Mouse (Mus musculus) cerebellum, adult 9-10 months (tissue): ENCODE measurements at regions not wholly inside any gene's neighbourhood (a gene's known extent, or its start where the extent isn't known, plus 50 kb on each side); places are given as distances from the start of the nearest gene placed in this dataset.

Experiments
- DNase-seq: peaks from one replicate; pipeline ENCODE4 v3.0.0; 2022

DNA sequence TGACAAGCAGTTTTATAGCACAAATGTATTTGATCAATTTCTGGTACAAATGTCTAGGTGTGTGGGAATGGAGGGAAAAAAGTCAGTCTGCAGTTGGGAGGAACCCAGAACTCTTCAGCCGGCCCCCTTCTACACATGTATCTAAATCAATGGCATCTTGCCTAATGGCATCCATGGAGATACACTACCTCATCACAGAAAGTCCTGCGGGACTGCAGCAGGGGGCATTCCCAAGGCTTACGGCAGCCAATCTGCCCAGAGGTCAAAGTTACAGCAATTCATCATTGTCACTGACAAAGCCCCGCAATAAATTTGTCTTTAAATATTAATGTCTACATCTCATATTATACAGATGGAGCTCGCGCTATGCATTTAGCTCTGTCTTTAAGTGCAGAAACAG is 135.7 kb upstream of the Arhgap5 start:
- no peak for DNase-seq

DNA sequence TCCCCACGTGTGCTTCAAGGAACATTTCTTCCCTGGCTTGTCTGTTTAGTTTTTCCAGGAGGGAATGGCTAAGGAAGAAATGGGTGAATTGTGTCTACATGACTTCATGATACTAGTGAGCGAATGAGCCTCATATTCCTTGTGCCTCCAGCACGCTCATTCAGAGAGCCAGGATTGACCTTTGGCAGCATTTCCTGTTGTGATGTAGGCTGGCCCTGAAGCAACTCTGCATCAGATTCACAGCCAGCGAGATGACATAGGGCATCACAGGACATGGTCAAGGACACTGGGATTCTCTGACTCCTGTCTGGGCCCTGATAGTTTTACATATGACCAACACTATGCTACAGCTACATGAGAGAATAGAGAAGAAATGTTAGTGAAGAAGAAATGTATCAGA is 135.3 kb upstream of the Arhgap5 start:
- DNase-seq, result no peak

- no peak for DNase-seq
Observed at GRCm38 (mm10) chr12:52370153-52370710, 133.5 kb upstream of the Arhgap5 start.

DNA sequence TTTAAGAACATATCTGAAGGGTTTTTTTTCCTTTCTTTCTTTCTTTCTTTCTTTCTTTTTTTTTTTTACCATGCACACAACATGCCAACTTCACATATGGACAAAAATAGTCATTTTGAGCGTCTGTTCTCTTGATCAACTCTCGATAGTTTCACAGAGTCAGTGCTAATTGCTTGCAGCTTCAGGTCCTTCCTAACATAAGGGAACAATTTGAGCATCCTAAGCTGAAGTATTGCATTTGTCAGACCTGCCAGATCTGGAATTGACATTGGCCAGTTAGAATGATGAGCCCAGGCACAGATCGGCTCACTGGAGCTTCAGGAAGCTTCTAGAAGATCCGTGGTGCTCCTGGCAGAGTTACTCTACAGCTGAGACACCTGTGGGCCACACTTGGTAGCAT is 128.7 kb upstream of the Arhgap5 start:
- no peak for DNase-seq

- no peak for DNase-seq
Observed at GRCm38 (mm10) chr12:52376692-52377462, 126.9 kb upstream of the Arhgap5 start.

DNA sequence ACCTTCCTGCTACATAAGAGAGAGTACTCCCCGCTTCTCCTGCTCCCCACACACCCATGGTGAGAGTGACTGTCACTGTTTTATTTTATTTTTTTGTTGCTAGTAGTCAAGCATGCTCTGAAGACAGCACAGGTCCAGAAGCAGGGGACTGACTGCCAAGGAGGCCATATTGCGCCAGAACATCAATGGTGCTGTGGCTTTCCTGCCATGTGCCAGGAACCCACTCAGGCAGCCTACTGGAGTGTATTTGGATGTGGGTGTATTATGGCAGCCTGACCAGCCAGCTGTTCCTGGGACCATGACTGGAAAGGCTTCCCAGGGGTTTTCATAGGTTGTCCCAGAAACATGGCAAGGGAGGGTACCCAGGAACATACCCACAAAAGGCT is 126.3 kb upstream of the Arhgap5 start:
- DNase-seq, result no peak

DNA sequence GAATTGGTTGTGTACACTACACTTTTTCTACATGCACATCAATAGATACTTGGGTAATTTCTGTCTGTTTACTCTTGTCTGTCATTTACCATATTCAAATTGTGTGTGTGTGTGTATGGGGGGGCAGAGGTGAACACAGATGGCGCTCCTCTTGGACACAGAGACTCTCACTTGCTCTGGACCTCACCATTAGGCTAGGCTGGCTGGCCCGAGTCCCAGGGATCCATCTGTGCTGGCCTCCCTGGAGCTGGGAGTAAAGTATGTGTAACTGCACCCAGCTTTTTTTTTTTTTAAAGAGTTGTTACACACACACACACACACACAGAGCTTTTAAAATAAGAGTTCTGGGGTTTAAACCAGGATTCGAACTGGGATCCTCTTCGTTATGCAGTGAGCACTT is 124.5 kb upstream of the Arhgap5 start:
- no peak for DNase-seq

DNA sequence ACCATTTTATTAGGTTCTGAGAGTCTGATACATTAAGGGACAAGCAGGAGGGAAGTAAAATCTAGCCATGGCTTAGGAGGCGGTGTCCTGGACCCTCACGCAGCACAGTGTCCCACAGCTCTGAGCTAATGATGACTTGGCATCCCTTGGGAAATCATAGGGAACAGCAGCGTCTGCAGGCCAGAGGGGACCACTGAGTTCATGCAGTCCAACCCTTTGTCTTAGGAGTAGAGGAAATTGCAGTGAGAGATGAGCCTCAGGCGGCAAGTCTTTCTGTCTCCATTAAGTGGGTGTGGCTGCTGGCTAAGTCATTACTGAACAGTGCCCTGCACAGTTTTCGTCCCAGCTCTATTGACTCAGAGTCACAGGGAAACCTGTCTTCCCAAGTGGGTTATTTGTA is 123.8 kb upstream of the Arhgap5 start:
- DNase-seq, result no peak

- no peak for DNase-seq
Observed at GRCm38 (mm10) chr12:52381161-52381967, 122.4 kb upstream of the Arhgap5 start.

DNA sequence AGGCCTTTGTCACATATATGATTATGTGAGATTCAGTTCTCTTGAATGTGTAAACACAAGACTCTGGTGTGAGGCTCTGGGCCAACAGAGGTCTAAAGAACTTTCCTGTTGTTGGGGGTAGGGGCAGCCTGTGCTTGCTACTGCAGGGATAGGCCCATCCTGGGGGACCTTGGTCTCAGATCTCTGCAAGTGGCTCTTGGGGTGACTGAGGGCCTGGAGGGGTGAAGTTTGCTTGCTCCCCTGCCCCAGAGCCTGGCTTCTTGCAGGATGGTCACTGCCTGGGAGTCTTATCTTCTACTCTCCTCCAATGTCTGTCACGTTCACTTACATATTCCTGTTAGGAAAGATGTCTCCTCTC is 121.8 kb upstream of the Arhgap5 start:
- no peak for DNase-seq

DNA sequence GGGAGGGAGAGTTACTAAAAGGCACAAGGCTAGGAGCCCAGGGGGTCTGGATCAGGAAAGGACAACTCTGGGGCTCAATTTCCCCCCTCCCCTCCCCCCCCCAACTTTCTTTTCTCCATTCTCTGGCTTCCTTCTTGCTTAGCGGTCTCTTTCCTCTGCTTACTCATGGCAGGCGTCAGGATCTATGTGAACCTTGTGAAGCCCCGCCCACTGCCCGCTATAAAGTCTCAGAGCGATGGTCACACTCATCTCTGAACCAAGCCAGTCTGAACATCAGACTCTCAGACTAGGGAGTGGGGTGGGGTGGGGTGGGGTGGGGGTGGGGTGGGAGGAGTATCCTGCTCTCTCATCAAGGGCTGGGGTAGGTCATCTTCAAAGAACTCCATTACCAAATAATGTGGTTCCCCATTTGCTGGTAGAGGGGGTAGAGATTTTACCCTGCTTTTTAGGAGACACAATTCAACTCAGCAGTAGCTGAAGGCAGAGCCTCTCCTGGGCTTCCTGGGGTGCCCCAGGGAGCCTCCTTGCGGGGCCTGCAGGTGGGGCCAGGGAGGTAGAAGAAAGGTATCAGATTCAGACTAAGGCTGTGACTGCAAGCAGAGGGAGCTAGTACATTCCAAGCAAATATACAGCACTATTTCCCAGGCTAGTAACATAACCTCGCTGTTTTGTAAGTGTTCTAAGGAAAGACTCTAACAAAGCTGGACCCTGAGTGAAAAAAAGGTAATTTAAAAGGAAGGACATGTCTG is 120.8 kb upstream of the Arhgap5 start:
- no peak for DNase-seq

DNA sequence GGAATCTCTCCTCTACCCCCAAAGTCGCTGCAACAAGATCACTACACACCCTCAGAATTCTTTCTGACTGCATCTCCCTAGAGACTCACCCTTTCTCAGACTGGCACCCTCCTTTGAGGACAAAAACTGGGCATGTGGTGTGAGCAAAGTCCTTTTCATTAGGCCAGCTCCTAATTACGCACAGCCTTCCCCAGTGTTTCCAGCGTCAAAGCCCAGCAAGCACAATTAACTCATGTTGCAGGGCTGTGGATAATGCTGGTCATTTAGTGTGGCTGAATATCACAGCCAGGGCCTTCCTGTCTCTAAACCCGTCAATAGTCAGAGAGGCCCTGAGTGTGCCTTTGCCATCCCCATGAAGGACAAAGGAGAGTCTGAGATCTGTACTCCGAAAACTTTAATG is 114.2 kb upstream of the Arhgap5 start:
- DNase-seq, result no peak

DNA sequence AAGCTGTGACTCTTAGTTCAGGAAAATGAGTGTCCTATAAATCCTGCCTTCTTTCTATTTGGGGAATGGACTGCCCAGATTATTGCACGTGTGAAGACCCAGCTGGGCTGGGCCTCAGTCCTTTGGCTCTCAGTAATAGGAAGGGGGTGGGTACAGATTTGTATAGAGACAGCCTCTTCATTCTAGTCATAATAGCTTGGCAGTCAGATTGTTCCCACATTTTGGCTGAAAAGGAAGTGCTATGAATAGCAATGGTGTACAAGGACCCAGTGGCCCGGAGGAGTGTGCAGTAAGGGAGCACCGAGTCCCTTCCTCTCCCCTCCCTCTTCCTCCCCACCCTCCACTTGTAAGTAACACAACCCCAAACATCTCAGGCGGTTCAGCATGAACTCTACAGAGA is 113.5 kb upstream of the Arhgap5 start:
- DNase-seq, result no peak

- no peak for DNase-seq
Observed at GRCm38 (mm10) chr12:52392636-52393035, 111.1 kb upstream of the Arhgap5 start.

DNA sequence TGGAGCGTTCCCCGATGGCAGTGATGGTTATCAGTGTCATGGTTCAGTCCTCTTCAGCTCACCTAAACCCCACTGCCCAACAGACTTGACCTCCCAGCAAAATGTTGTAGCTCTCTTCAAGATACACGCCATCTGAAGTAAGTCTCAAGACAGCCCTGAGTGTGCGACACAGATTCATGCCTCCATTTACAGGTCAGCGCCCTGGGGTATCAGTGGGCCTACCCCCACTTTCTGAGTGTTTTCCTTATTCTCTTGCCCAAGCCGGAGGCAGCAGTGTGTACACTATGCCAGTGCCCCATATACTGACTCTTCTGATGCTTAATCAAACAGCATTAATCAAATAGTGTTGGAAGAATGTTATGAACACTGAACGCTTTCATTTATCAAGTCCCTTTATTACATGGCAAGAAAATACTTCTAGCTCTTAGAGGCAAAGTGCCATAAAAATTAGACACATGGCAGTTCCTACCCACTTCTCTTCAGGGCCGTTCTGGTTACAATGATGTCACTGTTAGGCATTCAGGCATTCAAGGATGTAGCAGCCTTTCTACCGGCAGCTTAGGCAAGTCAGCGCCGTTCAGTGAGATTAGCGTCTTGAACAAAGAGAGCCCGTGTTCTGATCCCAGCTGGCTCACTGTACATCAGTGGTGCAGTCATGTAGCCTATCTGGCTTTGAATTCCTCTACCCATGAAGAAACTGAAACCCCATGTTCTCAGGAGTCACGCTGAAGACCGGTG is 109.6 kb upstream of the Arhgap5 start:
- DNase-seq, result no peak

DNA sequence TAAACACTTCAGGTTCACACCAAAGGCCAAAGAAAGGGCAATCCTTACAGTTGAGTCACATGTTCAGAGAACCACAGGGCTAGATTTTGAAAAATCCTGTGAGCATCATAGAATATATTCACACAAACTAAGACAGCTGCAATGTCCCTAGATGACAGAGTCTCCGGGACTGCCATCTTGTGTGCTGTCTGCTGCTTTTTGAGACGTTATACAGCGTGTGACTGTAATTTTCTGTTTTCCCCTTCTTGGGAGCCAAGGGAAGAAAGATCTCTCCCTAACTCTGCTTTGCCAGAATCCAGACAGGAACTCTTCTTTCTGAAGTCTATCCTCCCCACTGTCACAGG is 109.1 kb upstream of the Arhgap5 start:
- no peak for DNase-seq

- no peak for DNase-seq
Observed at GRCm38 (mm10) chr12:52395111-52395510, 108.7 kb upstream of the Arhgap5 start.

GRCm38 (mm10) chr12:52396178-52396841 is 107.5 kb upstream of the Arhgap5 start:
- DNase-seq, result peak; percentile 77

DNA sequence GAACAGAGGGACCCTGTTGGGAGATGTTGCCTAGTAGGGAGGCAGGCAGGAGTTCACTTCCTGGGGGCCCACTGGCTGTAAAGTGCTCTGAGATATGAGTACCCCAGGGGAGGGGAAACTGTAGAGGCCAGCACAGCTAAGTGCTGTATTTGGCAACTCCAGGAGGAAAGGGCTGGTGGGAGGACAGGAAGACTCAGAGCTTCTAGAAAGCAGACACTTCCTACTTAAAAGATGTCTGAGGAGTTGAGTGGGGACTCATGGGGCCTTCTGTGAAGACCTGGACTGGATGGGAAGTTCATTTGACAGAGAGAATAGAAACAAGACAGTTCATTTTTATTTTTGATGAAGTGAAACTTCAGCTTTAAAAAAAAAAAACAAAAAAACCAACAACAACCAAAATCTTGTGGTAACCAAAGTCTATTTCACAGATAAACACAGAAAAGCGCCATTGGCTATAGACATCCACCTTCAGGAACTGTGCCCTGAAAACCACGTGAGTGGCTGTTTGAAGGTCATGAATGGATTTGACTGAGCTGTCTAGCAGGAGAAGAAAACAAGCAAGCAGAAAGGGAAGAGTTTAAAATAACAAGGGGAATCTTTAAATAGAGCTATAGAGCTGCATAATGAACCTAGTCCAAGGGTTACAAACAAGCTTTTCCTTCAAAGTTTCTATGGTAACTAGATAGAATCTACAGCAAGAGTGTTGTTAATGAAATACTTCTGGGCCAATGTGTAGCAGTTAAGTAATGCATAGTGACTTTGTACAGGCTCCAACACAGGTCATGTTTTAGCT is 105.9 kb upstream of the Arhgap5 start:
- no peak for DNase-seq

- DNase-seq, result no peak
Observed at GRCm38 (mm10) chr12:52398511-52398975, 105.2 kb upstream of the Arhgap5 start.

GRCm38 (mm10) chr12:52400099-52400498 is 103.7 kb upstream of the Arhgap5 start:
- no peak for DNase-seq
